Mouse (Mus musculus) hindlimb bud, embryonic 11.5 days (tissue): ENCODE measurements around the gene Zfp319.

ENCODE experiments used
- DNase-seq: peaks from one replicate; pipeline ENCODE4 v3.0.0-alpha.2; 2012; ENCODE audit warnings: low read depth, low spot score; ENCODE audit errors: extremely low spot score

Gene Zfp319

GRCm38 (mm10) chr8:95312836-95313235 lies 18.9 kb downstream of the Zfp319 start:
- no peak for DNase-seq

DNA sequence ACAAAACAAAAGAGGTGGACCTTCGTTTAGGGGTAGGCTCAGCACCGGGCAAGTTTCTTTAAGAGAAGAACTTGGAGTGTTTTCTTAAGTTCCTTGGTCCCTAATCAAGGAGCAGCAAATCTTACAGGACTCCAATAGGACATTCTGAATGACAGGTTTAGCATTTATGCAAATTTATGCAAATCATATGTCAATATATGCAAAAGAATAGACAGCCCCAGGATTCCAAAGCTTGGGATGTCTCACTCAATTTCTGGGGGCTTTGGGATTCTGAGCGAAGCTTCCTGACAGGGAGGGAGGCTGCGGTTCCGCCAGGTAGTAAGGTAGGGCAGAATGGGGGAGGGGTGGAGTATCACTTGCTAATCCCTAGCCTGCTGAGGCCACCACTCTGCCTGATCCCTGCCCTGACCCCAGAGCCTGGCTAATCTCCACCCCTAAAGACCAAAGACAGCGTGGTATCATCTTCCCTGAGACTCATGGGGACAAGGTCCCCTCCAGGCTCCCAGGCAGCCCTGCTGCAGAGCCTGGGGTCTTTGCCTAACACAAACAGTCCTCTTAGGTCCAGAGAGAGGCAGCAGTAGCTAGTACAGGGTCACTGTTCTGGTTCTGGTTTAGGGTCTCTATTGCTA lies 21.3 kb downstream of the Zfp319 start, which contains the start of gene Tepp:
Gene Tepp, plus strand, starts transcription at position 225 of the 629 bp plus-strand sequence.
- DNase-seq, result no peak

DNA sequence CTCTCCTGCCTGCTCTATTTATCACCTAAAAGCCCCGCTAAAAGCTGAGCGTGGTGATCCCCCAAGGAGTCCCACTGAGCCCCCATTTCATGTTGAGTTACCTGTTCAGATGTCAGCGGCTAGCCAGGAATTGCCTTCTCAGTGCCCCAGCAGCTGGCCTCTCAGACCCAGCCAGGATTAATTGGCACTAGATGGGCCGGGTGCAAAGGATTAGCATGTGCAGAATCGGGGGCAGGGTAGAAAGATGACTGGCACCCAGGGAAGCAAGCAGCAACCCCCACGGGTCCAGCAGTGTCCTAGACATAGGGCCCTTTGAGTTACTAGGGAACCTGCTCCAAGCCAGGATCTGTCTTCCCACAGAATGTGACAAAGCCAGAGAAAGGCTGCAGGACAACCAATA lies 25.3 kb downstream of the Zfp319 start, which contains the start of gene Cngb1:
Gene Cngb1, minus strand, starts transcription at position 155 of the 400 bp plus-strand sequence.
- DNase-seq, result no peak

DNA sequence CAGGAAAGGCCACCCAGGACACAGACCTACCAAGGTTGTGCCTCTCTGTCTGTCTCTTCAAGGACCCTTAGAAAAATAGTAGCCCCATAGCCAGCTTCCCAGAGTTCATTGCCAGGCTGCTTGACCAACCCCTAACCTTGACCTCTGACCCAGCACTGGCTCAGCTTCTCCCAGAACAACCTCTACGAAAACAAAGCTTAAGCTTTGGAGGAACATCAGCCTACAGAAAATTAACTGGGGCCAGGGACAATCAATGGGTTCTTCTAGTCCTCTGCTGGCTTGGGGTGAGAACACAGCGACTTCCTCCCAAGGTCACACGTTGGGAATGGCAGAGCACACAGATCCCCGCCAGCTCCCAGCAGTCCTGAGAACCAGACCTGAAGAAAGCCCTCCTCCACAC lies 26.2 kb downstream of the Zfp319 start:
- no peak for DNase-seq

DNA sequence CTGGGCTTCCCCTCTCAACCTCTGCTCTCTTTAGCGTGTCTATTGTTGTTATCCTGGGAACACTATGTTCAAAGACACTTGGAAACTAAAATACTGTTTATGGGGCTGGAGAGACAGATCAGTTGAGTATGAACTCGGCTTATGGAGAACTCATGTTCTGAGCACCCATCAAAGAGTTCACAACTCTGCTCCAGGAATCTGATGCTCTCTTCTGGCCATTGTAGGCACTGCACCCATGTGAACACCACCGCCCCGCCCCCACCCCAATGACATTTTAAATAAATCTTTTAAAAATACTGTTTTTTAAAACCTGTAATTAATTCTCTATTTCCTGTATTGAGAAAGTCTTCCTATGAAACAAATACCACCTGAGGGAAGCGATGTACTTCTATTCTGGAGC lies 29.3 kb downstream of the Zfp319 start:
- DNase-seq, result no peak

DNA sequence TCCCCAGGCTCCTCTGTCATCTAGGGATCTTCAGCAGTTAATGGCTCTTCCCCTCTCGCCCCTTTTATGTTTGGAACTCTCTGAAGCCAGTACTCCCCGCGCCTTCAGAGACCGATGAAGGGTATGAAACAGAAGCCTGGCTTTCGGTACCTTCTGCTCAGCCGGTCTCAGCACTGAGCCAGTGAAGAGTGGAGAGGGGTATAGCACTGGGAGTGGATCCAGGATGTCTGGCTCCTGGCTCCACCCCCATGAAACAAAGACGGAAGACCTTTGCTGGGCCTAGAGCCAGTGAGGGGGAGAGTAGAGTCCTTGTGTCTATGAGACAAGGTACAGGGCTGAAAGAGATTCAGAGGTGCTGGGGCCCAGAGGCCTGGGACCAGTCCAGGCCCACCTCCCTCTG lies 37.9 kb downstream of the Zfp319 start:
- no peak for DNase-seq

DNA sequence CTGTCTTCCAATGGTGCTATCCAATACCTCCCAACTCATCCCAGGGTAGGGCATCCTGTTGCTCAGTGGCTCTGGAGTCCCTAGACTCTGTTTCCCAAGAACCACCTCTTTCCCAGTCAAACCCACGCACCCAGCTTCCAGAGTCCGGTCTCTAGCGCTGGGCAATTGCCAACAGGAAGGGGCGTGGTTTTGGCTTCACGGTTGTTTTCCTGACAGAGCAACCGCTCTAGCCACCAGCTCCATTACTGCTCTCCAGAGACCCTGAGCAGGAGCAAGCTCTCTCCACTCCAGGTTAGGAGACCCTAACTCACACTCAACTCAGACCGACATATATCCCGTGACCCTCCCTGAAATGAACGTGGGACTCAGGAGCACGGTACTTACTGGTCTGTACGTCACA lies 38.6 kb downstream of the Zfp319 start:
- DNase-seq, result no peak

DNA sequence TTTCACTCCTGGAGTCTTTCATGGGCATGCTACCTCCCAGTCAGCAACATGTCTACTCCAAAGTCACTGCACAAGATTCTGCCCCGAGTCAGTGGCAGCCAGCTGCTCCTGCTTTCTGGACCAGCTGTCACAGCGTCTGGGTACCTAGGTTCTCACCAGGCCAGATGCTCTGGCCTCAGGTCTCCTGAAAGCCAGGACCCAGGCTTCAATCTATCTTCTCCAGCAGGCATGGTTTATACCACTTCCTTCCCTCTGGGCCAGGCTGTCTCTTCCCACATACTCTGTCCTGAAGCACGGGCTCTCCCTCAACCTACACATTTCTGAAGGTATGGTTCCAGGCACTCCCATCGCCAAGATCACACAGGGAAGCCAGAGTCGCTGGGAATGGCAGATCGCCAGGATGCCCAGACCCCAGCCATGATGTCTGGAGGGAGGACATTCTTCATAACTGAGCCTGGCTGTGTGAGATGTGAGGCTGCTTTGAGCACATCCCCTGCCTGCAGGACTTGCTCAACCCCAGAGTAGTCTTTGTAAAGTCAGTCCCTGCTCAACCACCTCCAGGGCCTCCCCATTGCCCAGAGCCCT lies 42.6 kb downstream of the Zfp319 start:
- no peak for DNase-seq

- DNase-seq, result no peak
These were observed 50.3 kb downstream of the Zfp319 start for GRCm38 (mm10) chr8:95281493-95281892.
